Mouse (Mus musculus): ENCODE measurements around the gene Chn2. TPM values are rescaled to one million over a fixed set of nuclear protein-coding genes. Genes with fewer than 3 reads are reported as not detected.

Chn2 gene
- polyA plus RNA-seq, 1 experiment from 2014 or later: 13.4 TPM

- Histone ChIP-seq H3K27ac (no peak overlapping the region), H3K9me3 (no peaks in the 10 kb centered on the region), H3K36me3 (no peaks in the 10 kb centered on the region), H3K27me3 (ENCODE audit: insufficient read depth, poor library complexity, severe bottlenecking) (peaks cover 36% of the 10 kb centered on the region), H3K4me1 (replicated peaks) (peaks cover 25% of the 10 kb centered on the region), H3K4me3 (no peak overlapping the region)
- 91% methylated on average over 3 of the region's 3 CpGs for WGBS
- no peak for DNase-seq (ENCODE audit: low spot score)
Measured at GRCm38 (mm10) chr6:54227061-54227460, 187.7 kb downstream of the Chn2 start.

GRCm38 (mm10) chr6:54228421-54228820 is 189.1 kb downstream of the Chn2 start:
- Histone ChIP-seq H3K9me3 (no peaks in the 10 kb centered on the region), H3K4me3 (no peak overlapping the region), H3K27me3 (ENCODE audit: insufficient read depth, poor library complexity, severe bottlenecking) (peaks cover 39% of the 10 kb centered on the region), H3K27ac (no peak overlapping the region), H3K36me3 (no peaks in the 10 kb centered on the region), H3K4me1 (replicated peaks) (peaks cover 25% of the 10 kb centered on the region)
- 45% methylated on average over 9 of the region's 9 CpGs for WGBS
- no peak for DNase-seq (ENCODE audit: low spot score)

GRCm38 (mm10) chr6:54228874-54229273 is 189.5 kb downstream of the Chn2 start:
- peak; percentile 39 for DNase-seq (ENCODE audit: low spot score)
- Histone ChIP-seq H3K36me3 (no peaks in the 10 kb centered on the region), H3K27me3 (ENCODE audit: insufficient read depth, poor library complexity, severe bottlenecking) (peaks cover 39% of the 10 kb centered on the region), H3K4me1 (replicated peaks) (peaks cover 25% of the 10 kb centered on the region), H3K27ac (no peak overlapping the region), H3K9me3 (no peaks in the 10 kb centered on the region), H3K4me3 (no peak overlapping the region)
- WGBS: 5% methylated on average over 2 of the region's 2 CpGs

DNA sequence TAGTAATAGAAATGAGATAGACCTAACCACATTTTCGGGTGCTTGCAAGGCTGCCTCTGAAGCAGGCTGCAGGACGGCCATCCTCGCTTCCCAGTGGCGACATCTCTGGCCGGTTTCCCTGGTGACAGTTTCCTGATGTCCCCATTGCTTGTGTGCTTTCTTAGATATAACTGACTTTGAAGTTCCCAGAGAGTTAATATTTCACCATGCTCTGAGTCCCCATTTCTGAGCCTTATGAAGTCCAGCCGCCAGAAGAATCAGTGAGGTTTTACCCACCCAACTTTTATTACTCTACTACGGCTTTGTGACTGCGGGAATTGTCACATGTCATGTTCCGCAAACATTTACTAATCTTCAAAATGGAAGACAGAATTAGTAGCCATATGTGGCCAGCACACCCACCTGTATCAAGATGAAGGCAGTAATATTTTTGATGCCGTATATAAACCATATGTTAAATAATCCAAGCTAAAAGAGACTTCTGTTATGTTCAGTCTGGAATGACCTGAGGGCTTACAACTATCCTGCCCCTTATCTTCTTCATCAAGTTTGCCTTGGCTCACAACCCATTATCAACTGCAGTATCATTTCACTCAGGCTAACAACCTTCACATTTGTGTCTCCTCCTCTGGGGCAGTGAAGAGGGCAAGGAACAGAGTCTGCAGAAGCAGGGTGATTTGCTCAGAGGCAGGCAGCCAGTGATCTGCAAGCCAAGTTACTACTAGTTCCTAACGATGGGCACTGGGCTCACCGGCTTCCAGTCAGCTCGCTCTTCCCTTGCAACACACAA is 192.6 kb downstream of the Chn2 start:
- Histone ChIP-seq H3K9me3 (no peaks in the 10 kb centered on the region), H3K36me3 (no peaks in the 10 kb centered on the region), H3K27ac (no peak overlapping the region; the same call in 1 of the 2 replicates), H3K27me3 (ENCODE audit: insufficient read depth, poor library complexity, severe bottlenecking) (peaks cover 17% of the 10 kb centered on the region; the same call in 1 of the 2 replicates), H3K4me3 (no peak overlapping the region), H3K4me1 (replicated peaks) (peaks cover 10% of the 10 kb centered on the region)
- DNase-seq (ENCODE audit: low spot score): no peak
- WGBS: 80% methylated on average over 13 of the region's 13 CpGs

- Histone ChIP-seq H3K27me3 (ENCODE audit: insufficient read depth, poor library complexity, severe bottlenecking) (0 out of 2 replicates have a peak, but pooled peaks cover 3% of the 10 kb centered on the region), H3K4me3 (no peak overlapping the region), H3K9me3 (peaks cover 10% of the 10 kb centered on the region; the same call in 1 of the 2 replicates), H3K4me1 (replicated peaks) (no peaks in the 10 kb centered on the region), H3K27ac (no peak overlapping the region), H3K36me3 (0 out of 2 replicates have a peak, but pooled peaks cover 6% of the 10 kb centered on the region)
- DNase-seq (ENCODE audit: low spot score): no peak
- WGBS: 89% methylated on average over 9 of the region's 9 CpGs
Measured at GRCm38 (mm10) chr6:54236441-54236840, 197.1 kb downstream of the Chn2 start.

- DNase-seq (ENCODE audit: low spot score): no peak
- H3K27me3 ChIP-seq (ENCODE audit: insufficient read depth, poor library complexity, severe bottlenecking): no peaks in the 10 kb centered on the region
- H3K27ac ChIP-seq: no peak overlapping the region
- H3K36me3 ChIP-seq: 0 out of 2 replicates have a peak, but pooled peaks cover 6% of the 10 kb centered on the region
- H3K4me3 ChIP-seq: no peak overlapping the region
- H3K4me1 ChIP-seq (replicated peaks): no peaks in the 10 kb centered on the region
- WGBS: 86% methylated on average over 5 of the region's 5 CpGs
- peaks cover 10% of the 10 kb centered on the region; the same call in 1 of the 2 replicates for H3K9me3 ChIP-seq
Measured at GRCm38 (mm10) chr6:54241761-54242160, 202.4 kb downstream of the Chn2 start.

GRCm38 (mm10) chr6:54242286-54242685 is 202.9 kb downstream of the Chn2 start:
- H3K9me3 ChIP-seq: peaks cover 10% of the 10 kb centered on the region; the same call in 1 of the 2 replicates
- no peak overlapping the region for H3K4me3 ChIP-seq
- no peaks in the 10 kb centered on the region for H3K27me3 ChIP-seq (ENCODE audit: insufficient read depth, poor library complexity, severe bottlenecking)
- H3K4me1 ChIP-seq (replicated peaks): no peaks in the 10 kb centered on the region
- H3K36me3 ChIP-seq: 0 out of 2 replicates have a peak, but pooled peaks cover 6% of the 10 kb centered on the region
- no peak for DNase-seq (ENCODE audit: low spot score)
- WGBS: 76% methylated on average over 9 of the region's 9 CpGs
- H3K27ac ChIP-seq: no peak overlapping the region

GRCm38 (mm10) chr6:54248354-54249252 is 209.2 kb downstream of the Chn2 start:
- no peak for DNase-seq (ENCODE audit: low spot score)
- Histone ChIP-seq H3K4me1 (replicated peaks) (peaks cover 26% of the 10 kb centered on the region), H3K27ac (no peak overlapping the region), H3K4me3 (no peak overlapping the region), H3K27me3 (ENCODE audit: insufficient read depth, poor library complexity, severe bottlenecking) (no peaks in the 10 kb centered on the region), H3K36me3 (no peaks in the 10 kb centered on the region), H3K9me3 (no peaks in the 10 kb centered on the region)
- WGBS: 70% methylated on average over 8 of the region's 8 CpGs

DNA sequence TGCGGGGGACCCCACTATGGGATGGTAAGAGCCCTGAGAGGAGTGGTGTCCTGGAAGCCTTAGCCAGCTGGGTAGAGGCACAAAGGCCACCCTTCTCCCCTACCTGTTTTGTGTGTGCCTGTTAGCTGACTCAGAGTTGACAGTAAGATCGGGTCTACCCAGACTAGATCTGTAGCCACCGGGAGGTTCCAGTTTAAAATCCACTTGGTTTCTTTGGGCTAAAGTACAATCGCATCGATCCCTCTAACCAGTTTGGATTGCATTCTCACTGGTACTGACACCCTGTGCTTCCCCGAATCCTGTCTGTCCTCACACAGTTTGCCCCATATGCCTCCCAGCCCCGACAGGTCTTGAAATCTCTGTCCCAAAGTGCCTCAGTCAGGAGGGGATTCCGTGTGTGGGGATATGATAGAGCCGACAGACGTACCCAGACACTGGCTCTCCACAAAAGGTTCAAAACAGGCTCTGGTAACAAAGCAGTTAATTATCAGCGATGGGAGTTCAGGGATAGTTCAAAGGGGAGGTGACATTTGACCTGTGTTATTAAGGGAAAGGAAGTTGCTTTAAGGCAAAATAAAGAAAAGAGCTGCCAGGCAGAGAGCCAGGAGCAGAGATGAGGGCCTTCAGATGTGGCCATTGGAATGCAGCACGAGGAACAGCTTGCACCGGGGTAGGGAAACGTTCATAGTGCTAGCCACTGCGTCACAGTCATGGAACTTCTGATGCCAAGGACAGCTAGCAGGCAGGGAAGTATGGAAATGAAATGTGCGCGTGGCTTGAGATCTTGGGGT is 212.2 kb downstream of the Chn2 start:
- no peaks in the 10 kb centered on the region for H3K36me3 ChIP-seq
- 36% methylated on average over 17 of the region's 17 CpGs for WGBS
- peaks cover 52% of the 10 kb centered on the region for H3K4me1 ChIP-seq (replicated peaks)
- H3K27me3 ChIP-seq (ENCODE audit: insufficient read depth, poor library complexity, severe bottlenecking): no peaks in the 10 kb centered on the region
- no peak for DNase-seq (ENCODE audit: low spot score)
- no peaks in the 10 kb centered on the region for H3K9me3 ChIP-seq
- H3K27ac ChIP-seq: no peak overlapping the region
- no peak overlapping the region for H3K4me3 ChIP-seq

GRCm38 (mm10) chr6:54253206-54253605 is 213.9 kb downstream of the Chn2 start:
- peaks cover 66% of the 10 kb centered on the region for H3K4me1 ChIP-seq (replicated peaks)
- H3K27me3 ChIP-seq (ENCODE audit: insufficient read depth, poor library complexity, severe bottlenecking): no peaks in the 10 kb centered on the region
- 61% methylated on average over 5 of the region's 5 CpGs for WGBS
- H3K9me3 ChIP-seq: no peaks in the 10 kb centered on the region
- H3K27ac ChIP-seq: no peak overlapping the region
- no peaks in the 10 kb centered on the region for H3K36me3 ChIP-seq
- no peak overlapping the region for H3K4me3 ChIP-seq
- peak; percentile 50 for DNase-seq (ENCODE audit: low spot score)

DNA sequence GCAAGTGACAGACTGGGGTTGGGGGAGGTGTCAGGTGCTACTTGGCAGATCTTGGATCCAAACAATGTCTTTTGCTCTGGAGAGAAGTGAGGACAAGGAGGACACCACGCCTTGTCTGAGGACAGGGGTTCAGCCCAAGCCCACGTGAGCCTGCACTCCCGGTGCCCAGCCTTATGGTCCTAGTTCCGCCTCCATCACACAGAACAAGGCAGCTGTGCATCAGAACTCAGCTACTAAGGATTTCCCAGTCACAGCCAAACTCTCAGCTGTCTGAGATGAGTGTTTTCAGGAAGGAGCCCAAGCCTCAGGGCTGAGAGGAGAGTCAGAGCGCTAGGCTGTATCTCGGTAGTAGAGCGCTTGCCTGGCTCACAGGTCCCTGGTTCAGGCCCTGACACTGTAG is 214.5 kb downstream of the Chn2 start:
- Histone ChIP-seq H3K36me3 (no peaks in the 10 kb centered on the region), H3K9me3 (no peaks in the 10 kb centered on the region), H3K27me3 (ENCODE audit: insufficient read depth, poor library complexity, severe bottlenecking) (no peaks in the 10 kb centered on the region), H3K27ac (peak overlapping the region; percentile 46; the same call in 1 of the 2 replicates), H3K4me1 (replicated peaks) (peaks cover 66% of the 10 kb centered on the region), H3K4me3 (no peak overlapping the region)
- 79% methylated on average over 7 of the region's 7 CpGs for WGBS
- no peak for DNase-seq (ENCODE audit: low spot score)

- WGBS: 72% methylated on average over 6 of the region's 6 CpGs
- Histone ChIP-seq H3K9me3 (no peaks in the 10 kb centered on the region), H3K27me3 (ENCODE audit: insufficient read depth, poor library complexity, severe bottlenecking) (no peaks in the 10 kb centered on the region), H3K27ac (peak overlapping the region; percentile 9; the same call in 1 of the 2 replicates), H3K4me1 (replicated peaks) (peaks cover 57% of the 10 kb centered on the region), H3K36me3 (no peaks in the 10 kb centered on the region), H3K4me3 (no peak overlapping the region)
- DNase-seq (ENCODE audit: low spot score): no peak
Measured at GRCm38 (mm10) chr6:54254759-54255158, 215.4 kb downstream of the Chn2 start.
